Mouse (Mus musculus): ENCODE data around the gene Baiap2. TPM values are rescaled to one million over a fixed set of nuclear protein-coding genes. Genes with fewer than 3 reads are reported as not detected.

Baiap2 gene
- polyA plus RNA-seq, 1 experiment from 2014 or later: 11.0 TPM

GRCm38 (mm10) chr11:119948305-119948704, 5.7 kb downstream of the Baiap2 start:
- no peak overlapping the region for H3K4me2 ChIP-seq
- H3K9ac ChIP-seq: no peak overlapping the region
- WGBS: 66% methylated on average over 4 of the region's 4 CpGs
- no peaks in the 10 kb centered on the region for H3K36me3 ChIP-seq
- no peak for ATAC-seq (replicated peaks; ENCODE audit: insufficient number of reproducible peaks, insufficient read depth, low FRiP score, low read depth)
- H3K9me3 ChIP-seq (replicated peaks): no peaks in the 10 kb centered on the region
- H3K27ac ChIP-seq: no peak overlapping the region
- peaks cover 53% of the 10 kb centered on the region for H3K4me1 ChIP-seq (replicated peaks)
- H3K4me3 ChIP-seq: no peak overlapping the region
- H3K27me3 ChIP-seq: 0 out of 2 replicates have a peak, but pooled peaks cover 6% of the 10 kb centered on the region

DNA sequence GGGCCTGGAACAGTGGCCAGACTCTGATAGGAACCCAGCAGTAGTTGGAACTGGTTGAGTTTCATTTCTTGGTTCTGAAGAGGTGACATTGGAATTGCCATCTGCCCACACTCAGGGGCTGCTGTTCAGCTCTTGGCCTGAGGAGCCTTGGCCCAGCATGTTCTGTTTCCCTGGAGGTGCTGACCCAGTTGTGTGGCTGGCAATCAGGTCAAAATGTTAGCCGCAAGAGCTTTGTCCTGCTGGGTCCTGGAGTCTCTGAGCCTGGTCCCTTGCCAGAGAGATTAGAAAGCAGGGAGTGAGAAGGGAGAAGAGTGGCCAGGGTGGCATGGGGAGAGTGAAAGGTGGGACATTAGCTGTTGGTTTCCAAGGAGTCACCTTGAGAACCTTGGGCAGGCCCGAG, 6.2 kb downstream of the Baiap2 start:
- H3K9ac ChIP-seq: no peak overlapping the region

GRCm38 (mm10) chr11:119950535-119950934, 8.0 kb downstream of the Baiap2 start:
- Histone ChIP-seq H3K9me3 (replicated peaks) (no peaks in the 10 kb centered on the region), H3K4me1 (replicated peaks) (peaks cover 58% of the 10 kb centered on the region), H3K27ac (no peak overlapping the region), H3K4me3 (no peak overlapping the region), H3K27me3 (no peaks in the 10 kb centered on the region), H3K36me3 (no peaks in the 10 kb centered on the region), H3K4me2 (no peak overlapping the region), H3K9ac (no peak overlapping the region)
- ATAC-seq (replicated peaks; ENCODE audit: insufficient number of reproducible peaks, insufficient read depth, low FRiP score, low read depth): no peak
- 91% methylated on average over 3 of the region's 3 CpGs for WGBS

More for the DNA sequence above, 6.2 kb downstream of the Baiap2 start:
- Histone ChIP-seq H3K9me3 (replicated peaks) (no peaks in the 10 kb centered on the region), H3K27ac (peak overlapping the region; percentile 44; the same call in 1 of the 2 replicates), H3K4me3 (no peak overlapping the region), H3K27me3 (0 out of 2 replicates have a peak, but pooled peaks cover 6% of the 10 kb centered on the region), H3K36me3 (no peaks in the 10 kb centered on the region), H3K4me2 (no peak overlapping the region), H3K4me1 (replicated peaks) (peaks cover 53% of the 10 kb centered on the region)
- 53% methylated on average over 2 of the region's 2 CpGs for WGBS
- no peak for ATAC-seq (replicated peaks; ENCODE audit: insufficient number of reproducible peaks, insufficient read depth, low FRiP score, low read depth)

- Histone ChIP-seq H3K9me3 (replicated peaks) (no peaks in the 10 kb centered on the region), H3K4me3 (no peak overlapping the region), H3K9ac (no peak overlapping the region), H3K27ac (no peak overlapping the region), H3K4me2 (no peak overlapping the region), H3K36me3 (no peaks in the 10 kb centered on the region), H3K27me3 (no peaks in the 10 kb centered on the region), H3K4me1 (replicated peaks) (peaks cover 65% of the 10 kb centered on the region)
- WGBS: 86% methylated on average over 6 of the region's 6 CpGs
- ATAC-seq (replicated peaks; ENCODE audit: insufficient number of reproducible peaks, insufficient read depth, low FRiP score, low read depth): no peak
Measured at GRCm38 (mm10) chr11:119951326-119951725, 8.8 kb downstream of the Baiap2 start.

GRCm38 (mm10) chr11:119952429-119953224, 10.1 kb downstream of the Baiap2 start:
- Histone ChIP-seq H3K4me1 (replicated peaks) (peaks cover 69% of the 10 kb centered on the region), H3K36me3 (no peaks in the 10 kb centered on the region), H3K27me3 (no peaks in the 10 kb centered on the region), H3K4me2 (0 out of 2 replicates have a peak overlapping the region, but pooled peaks have one; percentile 3), H3K9ac (no peak overlapping the region; the same call in 1 of the 2 replicates), H3K27ac (peak overlapping the region; percentile 56), H3K9me3 (replicated peaks) (no peaks in the 10 kb centered on the region), H3K4me3 (no peak overlapping the region)
- ATAC-seq (replicated peaks; ENCODE audit: insufficient number of reproducible peaks, insufficient read depth, low FRiP score, low read depth): no peak; the same call in 1 of the 2 replicates
- WGBS: 45% methylated on average over 5 of the region's 5 CpGs

DNA sequence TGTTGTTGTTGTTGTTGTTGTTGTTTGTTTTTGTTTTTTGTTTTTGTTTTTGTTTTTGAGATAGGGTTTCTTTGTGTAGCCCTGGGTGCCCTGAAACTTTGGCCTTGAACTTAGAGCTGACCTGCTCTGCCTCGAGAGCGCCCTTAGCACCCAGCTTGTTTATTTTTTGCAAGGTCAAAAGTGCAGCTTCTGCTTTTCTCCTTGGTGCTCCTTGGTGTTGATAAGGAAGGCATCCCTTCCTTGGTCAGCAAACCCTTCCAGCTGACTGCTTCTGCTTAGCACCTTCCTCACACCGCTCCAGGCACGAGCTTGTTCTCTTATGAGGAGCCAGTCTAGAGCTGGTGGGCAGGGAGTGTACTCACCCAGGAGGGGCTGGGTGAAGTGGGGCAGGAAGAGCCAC, 11.7 kb downstream of the Baiap2 start:
- Histone ChIP-seq H3K9me3 (replicated peaks) (no peaks in the 10 kb centered on the region), H3K4me3 (no peak overlapping the region), H3K9ac (no peak overlapping the region), H3K27me3 (no peaks in the 10 kb centered on the region), H3K27ac (peak overlapping the region; percentile 67; the same call in 1 of the 2 replicates), H3K4me2 (no peak overlapping the region), H3K36me3 (no peaks in the 10 kb centered on the region), H3K4me1 (replicated peaks) (peaks cover 56% of the 10 kb centered on the region)
- ATAC-seq (replicated peaks; ENCODE audit: insufficient number of reproducible peaks, insufficient read depth, low FRiP score, low read depth): no peak
- WGBS: 51% methylated on average over 4 of the region's 4 CpGs

GRCm38 (mm10) chr11:119954749-119955337, 12.3 kb downstream of the Baiap2 start:
- Histone ChIP-seq H3K4me3 (no peak overlapping the region), H3K4me1 (replicated peaks) (peaks cover 51% of the 10 kb centered on the region), H3K36me3 (no peaks in the 10 kb centered on the region), H3K9ac (no peak overlapping the region), H3K9me3 (replicated peaks) (no peaks in the 10 kb centered on the region), H3K4me2 (no peak overlapping the region), H3K27ac (peak overlapping the region; percentile 67), H3K27me3 (no peaks in the 10 kb centered on the region)
- ATAC-seq (replicated peaks; ENCODE audit: insufficient number of reproducible peaks, insufficient read depth, low FRiP score, low read depth): no peak
- 42% methylated on average over 2 of the region's 2 CpGs for WGBS

- H3K4me2 ChIP-seq: peak overlapping the region; percentile 12; the same call in 1 of the 2 replicates
- no peak overlapping the region for H3K9ac ChIP-seq
- no peak for ATAC-seq (replicated peaks; ENCODE audit: insufficient number of reproducible peaks, insufficient read depth, low FRiP score, low read depth)
- H3K9me3 ChIP-seq (replicated peaks): no peaks in the 10 kb centered on the region
- 49% methylated on average over 3 of the region's 3 CpGs for WGBS
- peak overlapping the region; percentile 67 for H3K27ac ChIP-seq
- H3K36me3 ChIP-seq: no peaks in the 10 kb centered on the region
- peaks cover 51% of the 10 kb centered on the region for H3K4me1 ChIP-seq (replicated peaks)
- no peak overlapping the region for H3K4me3 ChIP-seq
- no peaks in the 10 kb centered on the region for H3K27me3 ChIP-seq
Measured at GRCm38 (mm10) chr11:119955432-119955831, 12.9 kb downstream of the Baiap2 start.

DNA sequence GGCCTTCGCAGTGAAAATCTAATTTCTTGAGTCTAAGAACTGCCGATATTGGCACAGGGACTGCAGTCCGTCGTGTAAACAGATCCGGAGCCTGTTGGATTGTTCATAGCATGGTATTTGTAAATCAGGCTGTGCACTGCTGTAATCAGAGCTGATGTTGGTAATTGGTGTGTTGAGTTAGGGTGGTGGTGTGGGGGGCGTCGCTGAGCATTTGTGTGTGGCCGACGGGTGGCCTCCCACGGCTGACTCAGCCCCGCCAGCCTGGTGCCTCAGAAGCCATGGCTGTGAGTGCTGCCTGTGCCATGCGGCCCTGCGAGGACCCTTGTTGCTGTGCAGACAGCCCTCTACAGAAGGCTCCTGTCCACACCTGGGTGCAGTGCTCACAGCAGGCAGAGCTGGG, 14.0 kb downstream of the Baiap2 start:
- WGBS: 77% methylated on average over 13 of the region's 13 CpGs
- Histone ChIP-seq H3K36me3 (no peaks in the 10 kb centered on the region), H3K4me3 (no peak overlapping the region), H3K9ac (no peak overlapping the region), H3K4me2 (no peak overlapping the region), H3K9me3 (replicated peaks) (no peaks in the 10 kb centered on the region), H3K27me3 (no peaks in the 10 kb centered on the region), H3K27ac (no peak overlapping the region), H3K4me1 (replicated peaks) (peaks cover 51% of the 10 kb centered on the region)
- ATAC-seq (replicated peaks; ENCODE audit: insufficient number of reproducible peaks, insufficient read depth, low FRiP score, low read depth): no peak

DNA sequence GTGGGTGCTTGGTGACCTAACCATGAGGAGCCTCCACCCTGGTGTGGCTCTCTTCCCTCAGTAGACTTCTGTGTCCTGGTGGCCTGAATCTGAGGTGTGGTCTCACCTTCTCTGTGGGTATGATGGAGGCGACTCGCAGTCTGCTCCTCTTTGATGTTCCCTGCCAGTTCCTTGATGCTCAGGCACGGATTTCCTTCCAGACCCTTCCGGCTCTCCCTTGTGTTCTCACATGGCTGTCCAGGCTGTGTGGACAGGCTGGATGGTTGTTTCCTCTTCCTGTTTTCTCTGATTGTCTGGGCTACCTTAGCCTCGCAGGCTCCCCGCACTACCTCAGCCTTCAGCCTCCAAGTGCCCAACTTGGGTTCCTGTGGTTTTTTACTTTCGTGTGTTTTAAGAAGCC, 16.3 kb downstream of the Baiap2 start:
- Histone ChIP-seq H3K27ac (no peak overlapping the region), H3K4me3 (no peak overlapping the region), H3K27me3 (no peaks in the 10 kb centered on the region), H3K4me1 (replicated peaks) (peaks cover 29% of the 10 kb centered on the region), H3K4me2 (no peak overlapping the region), H3K9me3 (replicated peaks) (no peaks in the 10 kb centered on the region), H3K9ac (no peak overlapping the region), H3K36me3 (no peaks in the 10 kb centered on the region)
- 73% methylated on average over 7 of the region's 7 CpGs for WGBS
- no peak for ATAC-seq (replicated peaks; ENCODE audit: insufficient number of reproducible peaks, insufficient read depth, low FRiP score, low read depth)

- H3K4me1 ChIP-seq (replicated peaks): peaks cover 20% of the 10 kb centered on the region
Measured at GRCm38 (mm10) chr11:119959714-119960113, 17.2 kb downstream of the Baiap2 start.

More at GRCm38 (mm10) chr11:119959714-119960113, 17.2 kb downstream of the Baiap2 start:
- Histone ChIP-seq H3K4me3 (no peak overlapping the region), H3K4me2 (no peak overlapping the region), H3K27me3 (no peaks in the 10 kb centered on the region), H3K9me3 (replicated peaks) (no peaks in the 10 kb centered on the region), H3K36me3 (no peaks in the 10 kb centered on the region), H3K27ac (no peak overlapping the region), H3K9ac (no peak overlapping the region)
- WGBS: 60% methylated on average over 4 of the region's 4 CpGs
- ATAC-seq (replicated peaks; ENCODE audit: insufficient number of reproducible peaks, insufficient read depth, low FRiP score, low read depth): no peak; the same call in 1 of the 2 replicates

Data from heart, embryonic 15.5 days (tissue).